Mouse (Mus musculus): ENCODE measurements at regions not wholly inside any gene's neighbourhood (a gene's known extent, or its start where the extent isn't known, plus 50 kb on each side); places are given as distances from the start of the nearest gene placed in this dataset.

GRCm38 (mm10) chr6:66012675-66013074 lies 60.3 kb downstream of the 4930544G11Rik start:
- no peak for ATAC-seq (ENCODE audit: low FRiP score, low read depth)
- H3K9me3 ChIP-seq = no peaks in the 10 kb centered on the region
- no peaks in the 10 kb centered on the region for H3K27me3 ChIP-seq
- H3K4me1 ChIP-seq = no peaks in the 10 kb centered on the region
- no peak overlapping the region for H3K4me3 ChIP-seq
- 89% methylated on average over 3 of the region's 3 CpGs for WGBS
- H3K36me3 ChIP-seq = no peaks in the 10 kb centered on the region
- H3K9ac ChIP-seq (replicated peaks) = no peak overlapping the region
- H3K27ac ChIP-seq (replicated peaks) = no peak overlapping the region
- H3K4me2 ChIP-seq (replicated peaks) = no peak overlapping the region

DNA sequence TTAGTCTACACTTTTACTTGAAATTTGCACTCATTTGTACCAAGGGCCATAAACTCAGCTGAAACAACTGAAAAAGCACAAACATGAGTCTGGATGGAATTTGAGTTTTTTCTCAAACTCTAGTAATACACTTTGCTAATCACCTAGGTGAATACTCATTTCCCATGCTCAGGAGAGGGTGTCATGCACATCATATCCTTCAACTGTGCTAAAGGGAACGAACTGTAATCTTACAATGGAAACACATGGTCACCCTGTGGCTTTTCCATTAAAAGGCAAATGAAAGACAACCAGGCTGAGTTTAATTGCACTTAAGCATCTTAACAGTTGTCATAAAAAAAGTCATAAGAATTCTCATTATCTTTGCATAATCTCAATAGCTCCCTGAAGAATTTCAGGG lies 71.1 kb downstream of the 4930544G11Rik start:
- no peaks in the 10 kb centered on the region for H3K4me1 ChIP-seq
- 76% methylated on average over 1 of the region's 1 CpGs for WGBS
- no peak overlapping the region for H3K4me2 ChIP-seq (replicated peaks)
- no peak overlapping the region for H3K9ac ChIP-seq (replicated peaks)
- H3K27me3 ChIP-seq = no peaks in the 10 kb centered on the region
- no peaks in the 10 kb centered on the region for H3K36me3 ChIP-seq
- no peak overlapping the region for H3K27ac ChIP-seq (replicated peaks)
- no peak for ATAC-seq (ENCODE audit: low FRiP score, low read depth)
- H3K9me3 ChIP-seq = no peaks in the 10 kb centered on the region
- H3K4me3 ChIP-seq = no peak overlapping the region

DNA sequence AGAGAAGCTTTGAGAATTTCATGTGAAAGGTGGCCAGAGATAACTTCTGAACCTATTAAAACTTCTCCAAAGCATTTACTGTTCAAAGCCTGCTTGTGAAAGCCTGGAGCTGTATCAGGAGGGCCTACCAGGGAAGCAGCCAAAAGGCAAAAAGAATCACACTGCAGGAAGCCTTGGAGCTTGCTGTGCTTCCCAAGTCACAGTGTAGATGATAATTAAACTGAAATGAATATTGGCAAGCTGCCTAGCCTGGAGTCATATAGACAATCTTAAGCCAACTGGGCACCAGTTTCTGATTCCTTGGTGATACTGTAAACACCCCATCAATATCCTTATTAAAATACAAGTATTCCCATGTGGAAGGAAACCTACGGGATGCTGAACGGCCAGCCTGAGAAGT lies 84.4 kb downstream of the 4930544G11Rik start:
- Histone ChIP-seq H3K4me2 (replicated peaks) (no peak overlapping the region), H3K9ac (replicated peaks) (no peak overlapping the region), H3K4me3 (no peak overlapping the region), H3K36me3 (no peaks in the 10 kb centered on the region), H3K27me3 (no peaks in the 10 kb centered on the region), H3K27ac (replicated peaks) (no peak overlapping the region), H3K4me1 (no peaks in the 10 kb centered on the region), H3K9me3 (no peaks in the 10 kb centered on the region)
- no peak for ATAC-seq (ENCODE audit: low FRiP score, low read depth)
- 83% methylated on average over 2 of the region's 2 CpGs for WGBS

GRCm38 (mm10) chr6:66051852-66052251 lies 99.4 kb downstream of the 4930544G11Rik start:
- WGBS = 98% methylated on average over 4 of the region's 4 CpGs
- no peaks in the 10 kb centered on the region for H3K4me1 ChIP-seq
- H3K27me3 ChIP-seq = no peaks in the 10 kb centered on the region
- H3K4me2 ChIP-seq (replicated peaks) = no peak overlapping the region
- H3K4me3 ChIP-seq = no peak overlapping the region
- H3K27ac ChIP-seq (replicated peaks) = no peak overlapping the region
- H3K9ac ChIP-seq (replicated peaks) = no peak overlapping the region
- no peaks in the 10 kb centered on the region for H3K9me3 ChIP-seq
- H3K36me3 ChIP-seq = no peaks in the 10 kb centered on the region
- ATAC-seq (ENCODE audit: low FRiP score, low read depth) = no peak

DNA sequence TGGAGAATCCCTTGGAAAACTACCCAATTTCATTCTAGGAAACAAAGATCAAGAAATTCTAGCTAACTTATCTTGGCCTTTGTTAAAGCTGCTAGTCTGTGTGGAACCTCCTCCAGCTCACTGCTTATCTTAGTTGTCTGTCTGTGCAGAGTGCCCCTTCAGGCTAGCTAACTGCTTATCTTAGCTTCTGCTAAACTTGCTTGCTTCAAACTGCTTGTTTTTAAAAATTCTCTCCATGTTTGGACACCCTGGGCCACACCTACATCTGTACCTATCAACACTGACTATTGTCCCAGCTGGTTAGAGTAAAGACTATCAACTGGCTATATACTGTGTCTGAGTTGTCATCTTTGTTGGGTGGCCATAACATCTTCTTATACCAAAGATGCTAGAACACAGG lies 100.0 kb downstream of the 4930544G11Rik start:
- no peak for ATAC-seq (ENCODE audit: low FRiP score, low read depth)
- no peak overlapping the region for H3K4me3 ChIP-seq

DNA sequence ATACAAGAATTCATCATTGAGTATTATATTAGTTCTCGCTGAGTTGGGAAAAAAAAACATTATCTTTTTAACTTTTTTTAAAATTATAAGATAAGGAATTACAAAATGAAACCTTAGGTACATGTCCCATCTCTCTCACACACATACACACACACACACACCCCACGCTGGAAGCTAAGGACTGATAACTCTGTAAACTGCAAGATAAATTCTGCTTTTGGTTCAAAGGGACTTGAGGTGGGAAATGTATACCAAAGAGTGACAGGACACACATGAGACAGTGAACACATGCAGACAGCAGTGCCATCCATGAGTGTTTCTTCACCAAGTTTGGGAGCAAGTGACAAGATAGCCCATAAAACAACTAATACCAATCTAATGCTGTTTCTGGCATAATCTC lies 100.8 kb downstream of the 4930544G11Rik start:
- no peak for ATAC-seq (ENCODE audit: low FRiP score, low read depth)
- H3K4me1 ChIP-seq = no peaks in the 10 kb centered on the region
- H3K4me2 ChIP-seq (replicated peaks) = no peak overlapping the region
- no peaks in the 10 kb centered on the region for H3K9me3 ChIP-seq
- no peak overlapping the region for H3K27ac ChIP-seq (replicated peaks)
- no peak overlapping the region for H3K9ac ChIP-seq (replicated peaks)
- H3K27me3 ChIP-seq = no peaks in the 10 kb centered on the region
- 79% methylated on average over 2 of the region's 2 CpGs for WGBS
- H3K36me3 ChIP-seq = no peaks in the 10 kb centered on the region
- H3K4me3 ChIP-seq = no peak overlapping the region

More for the DNA sequence above, 100.0 kb downstream of the 4930544G11Rik start:
- Histone ChIP-seq H3K9ac (replicated peaks) (no peak overlapping the region), H3K27ac (replicated peaks) (no peak overlapping the region), H3K27me3 (no peaks in the 10 kb centered on the region), H3K4me1 (no peaks in the 10 kb centered on the region), H3K9me3 (no peaks in the 10 kb centered on the region), H3K4me2 (replicated peaks) (no peak overlapping the region), H3K36me3 (no peaks in the 10 kb centered on the region)

DNA sequence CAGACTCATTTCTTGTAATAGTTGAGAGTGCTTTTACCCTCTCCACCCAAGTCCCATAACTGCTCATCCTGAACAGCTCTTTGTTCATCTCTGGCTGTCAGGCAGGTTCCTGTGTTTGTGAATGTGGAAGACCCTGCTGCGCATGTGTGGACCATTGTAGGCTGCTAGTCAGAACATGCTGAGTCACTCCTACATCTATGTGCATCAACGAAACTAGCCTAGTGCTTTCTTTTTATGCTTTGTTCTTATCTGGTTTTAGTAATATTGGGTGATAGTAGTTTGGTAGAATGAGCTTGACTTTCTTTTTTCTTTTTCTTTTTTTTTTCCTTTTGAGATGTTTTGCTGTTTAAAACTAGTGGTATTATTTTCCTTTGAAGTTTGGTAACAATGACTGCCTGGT lies 116.5 kb downstream of the 4930544G11Rik start:
- no peaks in the 10 kb centered on the region for H3K36me3 ChIP-seq
- no peak for ATAC-seq (ENCODE audit: low FRiP score, low read depth)
- no peak overlapping the region for H3K4me2 ChIP-seq (replicated peaks)
- WGBS = 84% methylated on average over 2 of the region's 2 CpGs
- H3K4me1 ChIP-seq = no peaks in the 10 kb centered on the region
- H3K9ac ChIP-seq (replicated peaks) = no peak overlapping the region
- H3K27ac ChIP-seq (replicated peaks) = no peak overlapping the region
- no peaks in the 10 kb centered on the region for H3K27me3 ChIP-seq
- no peak overlapping the region for H3K4me3 ChIP-seq
- H3K9me3 ChIP-seq = no peaks in the 10 kb centered on the region

DNA sequence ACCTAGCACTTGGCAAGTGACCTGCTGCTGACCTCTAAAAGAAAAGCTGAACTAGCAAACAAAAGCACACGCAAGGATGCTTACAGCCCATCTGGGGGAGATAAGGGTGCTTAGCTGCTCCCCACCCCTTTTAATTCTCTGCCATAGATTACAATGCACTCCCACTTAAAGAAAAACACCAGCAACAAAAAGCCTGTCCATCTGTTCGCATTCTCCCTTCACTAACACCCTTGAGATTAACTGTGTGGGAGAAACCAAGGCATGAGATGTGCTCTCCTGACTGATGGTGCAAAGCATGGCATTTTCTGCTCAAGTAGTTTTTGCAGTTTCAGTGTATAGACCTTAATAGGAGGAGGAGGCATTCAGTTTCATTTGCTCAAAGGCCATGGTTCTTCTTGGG lies 125.0 kb downstream of the 4930544G11Rik start:
- Histone ChIP-seq H3K4me2 (replicated peaks) (no peak overlapping the region), H3K9ac (replicated peaks) (no peak overlapping the region), H3K27ac (replicated peaks) (0 out of 2 replicates have a peak overlapping the region, but pooled peaks have one; percentile 15), H3K36me3 (no peaks in the 10 kb centered on the region), H3K9me3 (no peaks in the 10 kb centered on the region), H3K27me3 (no peaks in the 10 kb centered on the region), H3K4me3 (no peak overlapping the region), H3K4me1 (peaks cover 7% of the 10 kb centered on the region)
- WGBS = 10% methylated on average over 2 of the region's 2 CpGs
- ATAC-seq (ENCODE audit: low FRiP score, low read depth) = peak; percentile 66

DNA sequence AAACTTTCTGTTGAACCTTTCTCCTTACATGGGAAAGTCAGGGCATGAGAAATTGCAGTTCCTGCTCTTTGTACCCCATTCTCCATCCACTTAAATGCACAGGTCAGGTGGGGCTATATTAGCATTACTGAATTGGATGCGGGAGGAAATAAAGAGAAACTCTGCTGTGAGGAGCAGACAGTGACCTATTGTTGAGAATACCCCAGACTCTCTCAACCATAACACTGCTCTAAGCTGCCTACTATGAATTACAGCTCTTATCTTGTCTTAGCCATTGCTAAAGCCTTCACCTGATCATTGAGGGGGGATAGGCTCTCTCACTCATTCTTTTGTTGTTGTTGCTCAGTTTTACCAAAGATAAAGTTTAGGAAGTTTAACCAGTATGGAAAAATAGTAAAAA lies 126.4 kb downstream of the 4930544G11Rik start:
- ATAC-seq (ENCODE audit: low FRiP score, low read depth) = no peak
- no peak overlapping the region for H3K9ac ChIP-seq (replicated peaks)
- H3K27ac ChIP-seq (replicated peaks) = no peak overlapping the region
- H3K4me1 ChIP-seq = peaks cover 7% of the 10 kb centered on the region
- 0% methylated on average over 1 of the region's 1 CpGs for WGBS
- no peaks in the 10 kb centered on the region for H3K27me3 ChIP-seq
- no peak overlapping the region for H3K4me3 ChIP-seq
- H3K9me3 ChIP-seq = no peaks in the 10 kb centered on the region
- no peaks in the 10 kb centered on the region for H3K36me3 ChIP-seq
- H3K4me2 ChIP-seq (replicated peaks) = no peak overlapping the region

DNA sequence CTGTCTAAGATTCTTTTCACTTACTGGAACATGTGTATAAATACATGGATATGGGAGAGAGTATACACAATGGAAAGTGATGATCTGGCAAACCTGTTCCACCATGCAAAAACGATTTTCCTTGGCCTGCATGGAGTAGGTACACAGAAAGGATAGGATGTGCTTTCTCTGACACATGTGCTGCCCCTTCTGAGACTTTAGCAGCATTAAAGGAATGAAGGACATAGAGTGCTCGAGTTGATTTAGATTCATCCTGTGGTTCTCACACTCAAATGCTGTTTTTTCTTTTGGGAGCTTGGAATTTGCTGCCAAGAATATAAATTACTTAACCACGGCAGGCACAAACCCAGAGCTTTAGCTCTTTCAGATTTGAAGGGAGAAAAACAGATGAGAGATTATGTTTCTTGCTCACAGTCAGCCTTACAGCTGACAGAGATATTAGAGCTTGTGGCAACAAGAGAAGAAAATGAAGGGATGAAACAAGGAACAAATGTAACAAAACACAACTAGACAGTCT lies 149.2 kb downstream of the 4930544G11Rik start:
- no peak overlapping the region for H3K4me3 ChIP-seq
- no peaks in the 10 kb centered on the region for H3K9me3 ChIP-seq
- H3K9ac ChIP-seq (replicated peaks) = no peak overlapping the region
- no peak overlapping the region for H3K4me2 ChIP-seq (replicated peaks)
- H3K27me3 ChIP-seq = no peaks in the 10 kb centered on the region
- no peaks in the 10 kb centered on the region for H3K4me1 ChIP-seq
- H3K27ac ChIP-seq (replicated peaks) = no peak overlapping the region
- no peak for ATAC-seq (ENCODE audit: low FRiP score, low read depth)
- 51% methylated on average over 3 of the region's 3 CpGs for WGBS
- H3K36me3 ChIP-seq = no peaks in the 10 kb centered on the region

GRCm38 (mm10) chr6:66114366-66114765 lies 162.0 kb downstream of the 4930544G11Rik start:
- no peaks in the 10 kb centered on the region for H3K36me3 ChIP-seq
- no peak overlapping the region for H3K4me3 ChIP-seq
- H3K9ac ChIP-seq (replicated peaks) = no peak overlapping the region
- ATAC-seq (ENCODE audit: low FRiP score, low read depth) = no peak
- no peaks in the 10 kb centered on the region for H3K4me1 ChIP-seq
- H3K9me3 ChIP-seq = no peaks in the 10 kb centered on the region
- no peak overlapping the region for H3K4me2 ChIP-seq (replicated peaks)
- WGBS = 91% methylated on average over 6 of the region's 6 CpGs
- H3K27ac ChIP-seq (replicated peaks) = no peak overlapping the region
- H3K27me3 ChIP-seq = no peaks in the 10 kb centered on the region

DNA sequence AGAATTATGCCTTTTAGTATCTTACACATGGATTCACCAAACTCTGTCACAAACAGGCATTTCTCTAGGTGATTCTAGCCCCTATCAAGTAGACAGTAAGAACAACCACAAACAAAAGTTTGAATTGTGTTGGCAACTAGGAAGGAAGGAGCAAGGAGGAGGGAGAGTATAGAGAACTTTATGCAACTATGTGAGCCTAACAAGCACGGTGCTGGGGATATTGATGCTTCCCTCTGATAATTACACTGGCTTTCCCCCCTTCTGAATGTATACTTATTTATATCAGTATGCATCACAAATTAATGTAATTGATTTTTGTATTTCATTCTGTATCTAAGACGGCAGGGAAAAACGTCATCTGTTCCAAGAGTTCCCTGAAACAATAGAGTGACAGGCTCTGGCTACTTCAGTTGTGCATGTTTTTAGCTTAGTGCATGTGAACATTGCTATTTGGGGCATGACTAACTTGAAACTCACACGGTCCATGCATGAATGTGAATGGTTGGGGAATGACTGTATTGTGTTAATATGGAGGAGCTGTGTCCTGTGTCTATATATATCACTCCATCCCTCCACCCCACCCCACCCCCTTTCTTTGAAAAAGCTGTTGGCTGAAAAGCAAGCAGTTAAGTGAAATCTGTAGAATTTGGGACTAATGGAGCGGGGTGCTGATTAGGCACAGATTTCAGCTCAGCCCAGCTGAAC lies 169.2 kb downstream of the 4930544G11Rik start:
- no peaks in the 10 kb centered on the region for H3K4me1 ChIP-seq
- H3K27me3 ChIP-seq = no peaks in the 10 kb centered on the region
- no peak overlapping the region for H3K4me2 ChIP-seq (replicated peaks)
- H3K9me3 ChIP-seq = no peaks in the 10 kb centered on the region
- no peak overlapping the region for H3K9ac ChIP-seq (replicated peaks)
- no peak overlapping the region for H3K27ac ChIP-seq (replicated peaks)
- H3K4me3 ChIP-seq = no peak overlapping the region
- 0 out of 2 replicates have a peak, but pooled peaks have one; percentile 27 for ATAC-seq (ENCODE audit: low FRiP score, low read depth)
- H3K36me3 ChIP-seq = no peaks in the 10 kb centered on the region
- WGBS = 71% methylated on average over 5 of the region's 5 CpGs

DNA sequence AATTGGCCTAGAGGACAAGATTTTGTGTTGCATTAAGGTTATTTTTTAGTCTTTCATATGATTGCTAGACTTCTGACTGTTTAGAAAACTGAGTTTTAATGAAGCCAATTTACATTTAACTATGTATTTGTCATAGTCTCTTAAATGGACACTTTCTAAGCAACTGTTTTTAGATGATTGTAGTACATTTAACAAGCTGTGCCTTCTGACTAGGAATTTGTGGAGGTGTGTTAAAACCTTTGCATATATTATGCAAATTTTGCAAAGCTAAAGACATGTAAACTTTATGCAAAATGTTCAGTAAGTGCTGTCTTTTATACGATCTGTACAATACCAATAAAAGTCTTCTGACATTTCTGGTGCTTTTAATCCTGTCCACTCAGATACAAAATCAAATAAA lies 171.9 kb downstream of the 4930544G11Rik start:
- H3K9ac ChIP-seq (replicated peaks) = no peak overlapping the region
- no peaks in the 10 kb centered on the region for H3K27me3 ChIP-seq
- H3K4me3 ChIP-seq = no peak overlapping the region
- no peak overlapping the region for H3K27ac ChIP-seq (replicated peaks)
- H3K36me3 ChIP-seq = no peaks in the 10 kb centered on the region
- WGBS = 81% methylated on average over 1 of the region's 1 CpGs
- no peak for ATAC-seq (ENCODE audit: low FRiP score, low read depth)
- H3K4me2 ChIP-seq (replicated peaks) = no peak overlapping the region
- no peaks in the 10 kb centered on the region for H3K4me1 ChIP-seq
- no peaks in the 10 kb centered on the region for H3K9me3 ChIP-seq

All from midbrain, embryonic 12.5 days (tissue).